Mouse (Mus musculus): Measurements from ENCODE around the gene Lgals4. TPM values are rescaled to one million over a fixed set of nuclear protein-coding genes. Genes with fewer than 3 reads are reported as not detected.

Gene Lgals4
- polyA plus RNA-seq, 1 experiment from 2014 or later: 5.4 TPM

DNA sequence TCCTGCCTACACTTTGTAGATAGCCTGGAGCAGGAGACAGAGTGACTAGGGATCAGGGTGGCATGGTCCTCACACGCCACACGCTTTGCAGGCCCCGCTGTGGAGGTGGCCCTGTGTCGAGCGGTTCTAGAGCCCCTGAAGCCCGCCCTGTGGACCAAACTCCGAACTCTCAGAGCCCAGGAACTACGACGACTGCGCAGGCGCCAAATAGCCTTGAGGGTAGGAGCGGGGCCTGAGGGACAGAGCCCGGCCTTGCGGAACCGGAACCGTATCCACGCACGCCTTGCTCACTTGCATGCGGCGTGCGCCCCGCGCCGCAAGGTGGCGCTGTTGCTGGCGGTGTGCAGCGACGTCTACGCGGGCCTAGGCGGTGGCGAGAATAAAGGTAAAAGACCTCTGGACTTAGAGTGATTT is 37.1 kb upstream of the Lgals4 start:
- peaks cover 7% of the 10 kb centered on the region for H3K4me1 ChIP-seq
- 17% methylated on average over 32 of the region's 32 CpGs for WGBS
- H3K4me2 ChIP-seq (replicated peaks): peak overlapping the region; percentile 40
- ATAC-seq (ENCODE audit: insufficient number of reproducible peaks, insufficient read depth, low FRiP score, low TSS enrichment): peak; percentile 43; the same call in 1 of the 2 replicates
- H3K9me3 ChIP-seq: no peaks in the 10 kb centered on the region
- 0 out of 2 replicates have a peak overlapping the region, but pooled peaks have one; percentile 17 for H3K27ac ChIP-seq
- no peaks in the 10 kb centered on the region for H3K36me3 ChIP-seq
- 0 out of 2 replicates have a peak overlapping the region, but pooled peaks have one; percentile 14 for H3K4me3 ChIP-seq
- no peaks in the 10 kb centered on the region for H3K27me3 ChIP-seq
- H3K9ac ChIP-seq: peak overlapping the region; percentile 33

GRCm38 (mm10) chr7:28799994-28800393 is 33.7 kb upstream of the Lgals4 start:
- Histone ChIP-seq H3K9me3 (no peaks in the 10 kb centered on the region), H3K9ac (no peak overlapping the region), H3K4me1 (peaks cover 32% of the 10 kb centered on the region), H3K27me3 (no peaks in the 10 kb centered on the region), H3K4me3 (no peak overlapping the region), H3K36me3 (no peaks in the 10 kb centered on the region), H3K4me2 (replicated peaks) (no peak overlapping the region), H3K27ac (no peak overlapping the region)
- no peak for ATAC-seq (ENCODE audit: insufficient number of reproducible peaks, insufficient read depth, low FRiP score, low TSS enrichment)
- 89% methylated on average over 9 of the region's 9 CpGs for WGBS

- ATAC-seq (ENCODE audit: insufficient number of reproducible peaks, insufficient read depth, low FRiP score, low TSS enrichment): no peak
- Histone ChIP-seq H3K4me1 (peaks cover 30% of the 10 kb centered on the region), H3K27ac (peak overlapping the region; percentile 89), H3K36me3 (no peaks in the 10 kb centered on the region), H3K9me3 (no peaks in the 10 kb centered on the region), H3K4me2 (replicated peaks) (no peak overlapping the region), H3K4me3 (no peak overlapping the region), H3K9ac (no peak overlapping the region), H3K27me3 (no peaks in the 10 kb centered on the region)
- WGBS: 70% methylated on average over 3 of the region's 3 CpGs
These were observed 32.2 kb upstream of the Lgals4 start for GRCm38 (mm10) chr7:28801451-28801850.

DNA sequence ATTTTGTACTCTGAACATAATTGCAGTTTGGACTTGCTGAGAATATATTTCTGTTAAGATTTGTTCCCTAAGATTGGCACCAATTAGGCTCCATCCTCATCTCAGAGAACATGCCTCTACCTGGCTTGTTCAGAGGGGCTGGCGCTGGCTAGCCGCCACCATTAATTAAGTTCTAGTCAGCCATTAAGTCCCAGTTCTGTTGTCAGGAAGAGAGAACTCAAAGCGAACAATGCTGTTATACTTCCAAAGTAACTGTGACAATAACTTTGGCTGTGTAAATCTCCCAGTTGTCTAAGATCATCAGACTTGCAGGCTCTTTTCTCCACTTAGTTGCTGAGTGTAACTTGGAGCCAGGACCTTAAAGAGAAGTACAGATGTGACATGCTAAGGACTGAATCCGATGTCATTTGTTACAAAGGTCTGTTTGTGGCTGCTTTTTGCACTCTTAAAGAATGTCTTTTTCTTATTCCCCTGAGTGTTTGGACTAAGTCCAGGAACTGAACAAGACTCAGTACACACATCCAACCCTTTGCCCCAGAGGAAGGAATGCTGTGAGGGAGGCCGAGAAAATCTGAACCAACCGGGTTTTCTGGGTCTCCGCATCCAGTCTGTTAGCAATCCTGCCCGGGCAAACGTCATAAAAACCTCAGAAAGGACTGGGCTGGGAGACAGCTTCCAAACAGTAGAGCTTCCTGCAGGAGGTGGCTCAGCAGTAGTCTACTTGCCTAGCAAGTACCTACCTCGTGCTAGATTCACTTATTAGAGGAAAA is 31.6 kb upstream of the Lgals4 start:
- WGBS: 20% methylated on average over 10 of the region's 10 CpGs
- Histone ChIP-seq H3K9me3 (no peaks in the 10 kb centered on the region), H3K4me3 (0 out of 2 replicates have a peak overlapping the region, but pooled peaks have one; percentile 8), H3K9ac (no peak overlapping the region), H3K4me2 (replicated peaks) (peak overlapping the region; percentile 27; the same call in 1 of the 2 replicates), H3K4me1 (peaks cover 24% of the 10 kb centered on the region), H3K27ac (peak overlapping the region; percentile 89), H3K36me3 (no peaks in the 10 kb centered on the region), H3K27me3 (no peaks in the 10 kb centered on the region)
- 0 out of 2 replicates have a peak, but pooled peaks have one; percentile 49 for ATAC-seq (ENCODE audit: insufficient number of reproducible peaks, insufficient read depth, low FRiP score, low TSS enrichment)

- WGBS: 7% methylated on average over 10 of the region's 10 CpGs
- Histone ChIP-seq H3K27ac (peak overlapping the region; percentile 89), H3K9me3 (no peaks in the 10 kb centered on the region), H3K27me3 (no peaks in the 10 kb centered on the region), H3K4me3 (0 out of 2 replicates have a peak overlapping the region, but pooled peaks have one; percentile 8), H3K4me2 (replicated peaks) (peak overlapping the region; percentile 27), H3K9ac (no peak overlapping the region), H3K36me3 (no peaks in the 10 kb centered on the region), H3K4me1 (peaks cover 29% of the 10 kb centered on the region)
- peak; percentile 55; the same call in 1 of the 2 replicates for ATAC-seq (ENCODE audit: insufficient number of reproducible peaks, insufficient read depth, low FRiP score, low TSS enrichment)
These were observed 30.6 kb upstream of the Lgals4 start for GRCm38 (mm10) chr7:28802846-28803588.

DNA sequence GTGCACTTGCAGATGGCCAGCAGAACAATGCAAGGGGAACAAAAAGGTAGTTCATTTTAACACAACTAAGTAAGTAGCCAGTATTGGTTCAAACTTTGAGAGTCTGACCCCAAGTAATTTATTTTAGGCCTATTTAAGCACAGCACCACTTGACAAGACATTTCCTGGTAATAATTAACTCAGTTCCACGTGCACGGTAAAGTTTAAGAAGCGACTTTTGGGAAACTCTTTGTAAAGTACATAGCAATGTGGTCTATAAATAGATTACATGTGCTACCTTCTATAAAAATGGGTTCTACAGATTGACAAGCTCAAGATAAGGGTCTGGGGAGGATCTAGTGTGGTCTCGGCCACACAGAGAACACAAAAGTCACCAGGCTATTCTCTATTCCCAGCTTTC is 29.9 kb upstream of the Lgals4 start:
- WGBS: 45% methylated on average over 4 of the region's 4 CpGs
- H3K9ac ChIP-seq: no peak overlapping the region
- H3K27me3 ChIP-seq: no peaks in the 10 kb centered on the region
- H3K9me3 ChIP-seq: no peaks in the 10 kb centered on the region
- no peak for ATAC-seq (ENCODE audit: insufficient number of reproducible peaks, insufficient read depth, low FRiP score, low TSS enrichment)
- H3K36me3 ChIP-seq: no peaks in the 10 kb centered on the region
- no peak overlapping the region for H3K4me3 ChIP-seq
- H3K27ac ChIP-seq: peak overlapping the region; percentile 89
- peaks cover 32% of the 10 kb centered on the region for H3K4me1 ChIP-seq
- no peak overlapping the region for H3K4me2 ChIP-seq (replicated peaks)

DNA sequence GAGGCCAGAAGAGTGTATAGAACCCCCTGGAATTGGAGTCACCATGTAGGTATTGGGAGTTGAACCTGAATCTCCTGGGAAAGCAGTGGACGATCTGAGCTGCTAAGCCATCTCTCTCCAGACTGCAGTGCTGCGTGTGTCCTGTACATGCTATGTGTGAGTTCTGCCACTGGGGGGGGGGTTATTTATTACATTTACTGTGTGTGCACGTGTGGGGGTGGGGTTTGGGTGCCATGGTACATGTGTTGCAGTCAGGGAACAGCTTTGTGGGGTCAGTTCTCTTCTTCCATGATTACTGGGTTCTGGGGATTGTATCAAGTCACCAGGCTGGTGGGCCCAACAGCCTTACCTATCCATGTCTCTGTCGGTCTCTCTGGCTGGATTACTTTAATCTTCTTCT is 26.8 kb upstream of the Lgals4 start:
- Histone ChIP-seq H3K9ac (no peak overlapping the region), H3K36me3 (no peaks in the 10 kb centered on the region), H3K4me1 (peaks cover 31% of the 10 kb centered on the region), H3K4me2 (replicated peaks) (no peak overlapping the region), H3K27me3 (no peaks in the 10 kb centered on the region), H3K9me3 (no peaks in the 10 kb centered on the region), H3K4me3 (no peak overlapping the region), H3K27ac (no peak overlapping the region)
- WGBS: 74% methylated on average over 4 of the region's 4 CpGs
- no peak for ATAC-seq (ENCODE audit: insufficient number of reproducible peaks, insufficient read depth, low FRiP score, low TSS enrichment)

GRCm38 (mm10) chr7:28807641-28808220 is 25.9 kb upstream of the Lgals4 start:
- Histone ChIP-seq H3K27me3 (no peaks in the 10 kb centered on the region), H3K4me1 (peaks cover 31% of the 10 kb centered on the region), H3K36me3 (peaks cover 5% of the 10 kb centered on the region; the same call in 1 of the 2 replicates), H3K9me3 (no peaks in the 10 kb centered on the region), H3K9ac (peak overlapping the region; percentile 97), H3K27ac (peak overlapping the region; percentile 100), H3K4me3 (peak overlapping the region; percentile 86), H3K4me2 (replicated peaks) (peak overlapping the region; percentile 89)
- WGBS: 41% methylated on average over 6 of the region's 8 CpGs
- no peak for ATAC-seq (ENCODE audit: insufficient number of reproducible peaks, insufficient read depth, low FRiP score, low TSS enrichment)

GRCm38 (mm10) chr7:28808221-28808941 is 25.3 kb upstream of the Lgals4 start, which contains the start of gene Hnrnpl:
Hnrnpl (plus strand) TSS chr7:28808541.
- Histone ChIP-seq H3K9ac (peak within 1 kb of the TSS; percentile 97), H3K27ac (peak within 1 kb of the TSS; percentile 100), H3K4me3 (peak within 1 kb of the TSS; percentile 86), H3K36me3 (peaks cover 11% of the 10 kb centered on the region), H3K4me2 (replicated peaks) (peak within 1 kb of the TSS; percentile 89), H3K4me1 (peaks cover 31% of the 10 kb centered on the region), H3K27me3 (no peaks in the 10 kb centered on the region), H3K9me3 (no peaks in the 10 kb centered on the region)
- WGBS: 3% methylated on average over 35 of the region's 35 CpGs
- ATAC-seq (ENCODE audit: insufficient number of reproducible peaks, insufficient read depth, low FRiP score, low TSS enrichment): peak; percentile 11

GRCm38 (mm10) chr7:28808957-28809393 is 24.7 kb upstream of the Lgals4 start:
- ATAC-seq (ENCODE audit: insufficient number of reproducible peaks, insufficient read depth, low FRiP score, low TSS enrichment): peak; percentile 65
- Histone ChIP-seq H3K9ac (peak overlapping the region; percentile 97), H3K4me3 (peak overlapping the region; percentile 86), H3K27me3 (no peaks in the 10 kb centered on the region), H3K4me2 (replicated peaks) (peak overlapping the region; percentile 89), H3K36me3 (peaks cover 17% of the 10 kb centered on the region), H3K4me1 (peaks cover 31% of the 10 kb centered on the region), H3K9me3 (no peaks in the 10 kb centered on the region), H3K27ac (peak overlapping the region; percentile 100)
- WGBS: under 1% methylated on average over 31 of the region's 32 CpGs

Data from embryonic facial prominence, embryonic 12.5 days (tissue).